Mouse (Mus musculus) limb, embryonic 10.5 days (tissue): ENCODE measurements around the gene Ncoa5. TPM values are rescaled to one million over a fixed set of nuclear protein-coding genes. Genes with fewer than 3 reads are reported as not detected.

ENCODE experiments used
- DNase-seq: peaks from one replicate; pipeline ENCODE4 v3.0.0-alpha.2; 2017; ENCODE audit warnings: low spot score
- H3K27ac ChIP-seq: fragments of 300-500 bp; sonication (generic); 2 replicates; pipeline ENCODE4 v1.5.1; 2016; ENCODE audit warnings: mild to moderate bottlenecking
- H3K27me3 ChIP-seq: fragments of 300-500 bp; sonication (generic); 2 replicates; pipeline ENCODE4 v1.6.1; 2016; ENCODE audit warnings: low read depth, mild to moderate bottlenecking; ENCODE audit not compliant: poor library complexity, severe bottlenecking
- H3K36me3 ChIP-seq: fragments of 300-500 bp; sonication (generic); 2 replicates; pipeline ENCODE4 v1.6.1; 2016; ENCODE audit warnings: mild to moderate bottlenecking, moderate library complexity
- H3K4me1 ChIP-seq: fragments of 300-500 bp; sonication (generic); 2 replicates; pipeline ENCODE4 v1.6.1; 2016
- H3K4me3 ChIP-seq: fragments of 300-500 bp; sonication (generic); 2 replicates; pipeline ENCODE4 v1.5.1; 2016; ENCODE audit warnings: mild to moderate bottlenecking, moderate library complexity
- H3K9me3 ChIP-seq: fragments of 300-500 bp; sonication (generic); replicated peaks from 2 replicates; pipeline ENCODE4 v1.6.1; 2016; ENCODE audit warnings: mild to moderate bottlenecking
- WGBS: fragments of 180-500 bp; shearing (Covaris S2); methylation state at CpG from one replicate; pipeline ENCODE4 v1.1.7; 2016; 5-methylcytosine and 5-hydroxymethylcytosine counted together
- polyA plus RNA-seq: library from polyadenylated mRNA; unstranded; fragments of >200 nt; fragmentation: Nextera tagmentation; extraction: Ambion mirVana; gene quantifications from 2 replicates; pipeline ENCODE4 v1.2.1, GENCODE M21; 2016

Ncoa5 gene
- polyA plus RNA-seq, 1 experiment from 2014 or later = 105 TPM

- Histone ChIP-seq H3K27ac (no peak overlapping the region), H3K36me3 (no peaks in the 10 kb centered on the region), H3K27me3 (peaks cover 11% of the 10 kb centered on the region; the same call in 1 of the 2 replicates), H3K4me3 (no peak overlapping the region), H3K4me1 (peaks cover 8% of the 10 kb centered on the region), H3K9me3 (no peaks in the 10 kb centered on the region)
- WGBS = 82% methylated on average over 16 of the region's 16 CpGs
- no peak for DNase-seq
These were observed 27.2 kb upstream of the Ncoa5 start for GRCm38 (mm10) chr2:165061638-165062433.

GRCm38 (mm10) chr2:165059961-165060360, 25.3 kb upstream of the Ncoa5 start:
- H3K4me1 ChIP-seq = peaks cover 27% of the 10 kb centered on the region
- peaks cover 11% of the 10 kb centered on the region for H3K27me3 ChIP-seq
- 93% methylated on average over 4 of the region's 4 CpGs for WGBS
- no peaks in the 10 kb centered on the region for H3K36me3 ChIP-seq
- H3K27ac ChIP-seq = no peak overlapping the region
- no peak for DNase-seq
- no peak overlapping the region for H3K4me3 ChIP-seq
- H3K9me3 ChIP-seq = 0 out of 2 replicates have a peak, but pooled peaks cover 2% of the 10 kb centered on the region

GRCm38 (mm10) chr2:165056377-165057085, 21.9 kb upstream of the Ncoa5 start:
- WGBS = 79% methylated on average over 14 of the region's 14 CpGs
- Histone ChIP-seq H3K27me3 (peaks cover 11% of the 10 kb centered on the region), H3K4me1 (peaks cover 30% of the 10 kb centered on the region), H3K27ac (peak overlapping the region; percentile 76), H3K9me3 (0 out of 2 replicates have a peak, but pooled peaks cover 2% of the 10 kb centered on the region), H3K36me3 (no peaks in the 10 kb centered on the region), H3K4me3 (peak overlapping the region; percentile 53)
- DNase-seq = no peak

- peak overlapping the region; percentile 53 for H3K4me3 ChIP-seq
- peak; percentile 63 for DNase-seq
- WGBS = 7% methylated on average over 7 of the region's 7 CpGs
- H3K27ac ChIP-seq = peak overlapping the region; percentile 76
- H3K27me3 ChIP-seq = peaks cover 11% of the 10 kb centered on the region
- H3K4me1 ChIP-seq = peaks cover 30% of the 10 kb centered on the region
- no peaks in the 10 kb centered on the region for H3K36me3 ChIP-seq
- H3K9me3 ChIP-seq = 0 out of 2 replicates have a peak, but pooled peaks cover 2% of the 10 kb centered on the region
These were observed 21.2 kb upstream of the Ncoa5 start for GRCm38 (mm10) chr2:165055905-165056304.

DNA sequence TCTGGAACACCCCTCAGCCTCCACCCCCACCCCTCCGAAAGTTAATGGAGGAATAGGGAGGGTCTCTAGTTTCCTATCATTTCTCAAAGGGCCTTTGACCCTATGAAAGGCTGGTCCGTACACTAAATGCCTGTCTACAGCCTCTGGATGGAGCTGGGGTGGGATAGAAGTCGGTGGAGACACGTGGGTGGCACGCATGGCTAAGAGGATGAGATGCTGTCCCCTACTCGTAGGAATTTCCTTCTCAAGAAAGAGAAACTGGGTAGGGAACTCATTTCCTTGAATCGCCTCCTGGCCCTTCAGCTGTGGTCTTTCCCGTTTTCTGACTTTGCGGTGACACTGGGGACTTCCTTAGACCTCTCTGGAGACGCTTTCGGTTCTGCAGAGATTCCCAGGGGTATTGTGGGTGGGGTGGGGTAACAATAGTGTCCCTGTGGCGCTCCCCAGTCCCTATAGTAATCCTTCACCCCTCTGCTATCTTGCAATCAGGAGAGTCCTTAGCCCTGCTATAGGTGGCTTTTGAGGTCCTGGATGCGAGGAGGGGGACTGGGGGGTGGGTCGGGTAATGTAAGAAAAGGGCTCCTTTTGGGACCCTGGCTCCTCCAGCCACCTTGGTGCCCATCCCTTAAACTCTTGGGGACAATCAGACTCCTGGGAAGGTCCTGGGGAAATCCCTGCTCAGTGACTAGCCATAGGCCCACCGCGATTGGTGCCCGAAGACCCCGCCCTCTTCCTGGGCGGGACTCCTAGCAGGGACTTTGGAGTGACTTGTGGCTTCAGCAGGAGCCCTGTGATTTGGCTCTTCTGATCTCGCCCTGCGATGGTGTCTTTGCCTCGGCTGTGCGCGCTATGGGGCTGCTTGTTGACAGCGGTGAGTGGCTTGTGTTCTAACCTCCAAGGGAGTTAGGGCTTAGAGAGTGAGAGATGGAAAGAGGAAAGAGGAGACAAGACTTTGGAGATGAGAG, 20.5 kb upstream of the Ncoa5 start, which contains the start of gene Cd40:
TSS of gene Cd40 (plus strand) at position 740 of the 965 bp plus-strand sequence.
- Histone ChIP-seq H3K27me3 (peaks cover 11% of the 10 kb centered on the region), H3K27ac (peak within 1 kb of the TSS; percentile 76), H3K9me3 (0 out of 2 replicates have a peak, but pooled peaks cover 2% of the 10 kb centered on the region), H3K36me3 (no peaks in the 10 kb centered on the region), H3K4me3 (peak within 1 kb of the TSS; percentile 53), H3K4me1 (peaks cover 30% of the 10 kb centered on the region)
- WGBS = 15% methylated on average over 25 of the region's 25 CpGs
- peak; percentile 79 for DNase-seq

DNA sequence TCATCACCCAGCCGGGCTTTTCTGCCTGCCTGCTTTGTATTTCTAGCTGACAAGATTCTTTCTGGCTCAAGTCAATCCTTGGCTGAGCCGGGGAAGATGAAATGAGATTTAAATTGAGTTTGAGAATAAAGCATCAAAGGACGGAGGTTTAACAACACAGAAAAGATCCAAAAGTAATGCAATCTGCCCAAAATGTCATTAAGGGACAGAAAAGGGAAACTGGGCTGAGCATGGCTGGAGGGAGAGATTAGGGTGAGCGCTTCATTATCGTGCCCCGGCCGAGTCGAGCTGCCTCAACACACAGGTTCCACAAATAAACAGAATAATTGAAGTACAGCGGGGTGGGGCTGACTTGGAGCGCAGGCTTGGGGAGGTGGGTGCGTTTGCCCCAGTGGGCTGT, 16.9 kb upstream of the Ncoa5 start:
- no peak overlapping the region for H3K4me3 ChIP-seq
- H3K4me1 ChIP-seq = peaks cover 20% of the 10 kb centered on the region
- no peak overlapping the region for H3K27ac ChIP-seq
- DNase-seq = no peak
- WGBS = 61% methylated on average over 11 of the region's 11 CpGs
- peaks cover 2% of the 10 kb centered on the region for H3K27me3 ChIP-seq
- H3K36me3 ChIP-seq = no peaks in the 10 kb centered on the region
- 0 out of 2 replicates have a peak, but pooled peaks cover 2% of the 10 kb centered on the region for H3K9me3 ChIP-seq

- 81% methylated on average over 18 of the region's 18 CpGs for WGBS
- Histone ChIP-seq H3K27me3 (no peaks in the 10 kb centered on the region; the same call in 1 of the 2 replicates), H3K4me1 (peaks cover 14% of the 10 kb centered on the region), H3K36me3 (no peaks in the 10 kb centered on the region), H3K9me3 (0 out of 2 replicates have a peak, but pooled peaks cover 2% of the 10 kb centered on the region), H3K27ac (no peak overlapping the region), H3K4me3 (no peak overlapping the region)
- DNase-seq = no peak
These were observed 16.3 kb upstream of the Ncoa5 start for GRCm38 (mm10) chr2:165050826-165051548.

DNA sequence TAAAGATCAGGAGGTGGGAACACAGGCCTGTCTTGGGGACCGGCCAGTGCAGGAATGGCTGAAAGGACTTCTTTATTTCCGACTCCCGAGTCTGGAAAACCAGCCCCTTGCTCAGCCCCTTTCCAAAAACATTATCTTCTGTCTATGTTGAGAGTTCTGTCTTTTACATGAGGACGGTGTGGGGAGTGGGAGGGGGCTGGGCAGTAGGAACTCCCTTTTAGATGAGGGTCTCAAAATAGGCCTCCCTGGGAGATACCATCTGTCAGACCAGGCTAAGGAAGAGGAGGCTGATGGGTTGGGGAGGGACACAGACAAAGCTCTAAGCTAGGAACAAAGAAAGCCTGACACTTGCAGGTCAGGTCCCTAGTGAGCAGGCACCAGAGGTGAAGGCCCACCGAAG, 14.4 kb upstream of the Ncoa5 start:
- H3K27me3 ChIP-seq = no peaks in the 10 kb centered on the region
- H3K36me3 ChIP-seq = no peaks in the 10 kb centered on the region
- no peaks in the 10 kb centered on the region for H3K9me3 ChIP-seq
- no peak overlapping the region for H3K4me3 ChIP-seq
- H3K27ac ChIP-seq = no peak overlapping the region
- WGBS = 67% methylated on average over 5 of the region's 5 CpGs
- no peaks in the 10 kb centered on the region for H3K4me1 ChIP-seq
- DNase-seq = no peak

DNA sequence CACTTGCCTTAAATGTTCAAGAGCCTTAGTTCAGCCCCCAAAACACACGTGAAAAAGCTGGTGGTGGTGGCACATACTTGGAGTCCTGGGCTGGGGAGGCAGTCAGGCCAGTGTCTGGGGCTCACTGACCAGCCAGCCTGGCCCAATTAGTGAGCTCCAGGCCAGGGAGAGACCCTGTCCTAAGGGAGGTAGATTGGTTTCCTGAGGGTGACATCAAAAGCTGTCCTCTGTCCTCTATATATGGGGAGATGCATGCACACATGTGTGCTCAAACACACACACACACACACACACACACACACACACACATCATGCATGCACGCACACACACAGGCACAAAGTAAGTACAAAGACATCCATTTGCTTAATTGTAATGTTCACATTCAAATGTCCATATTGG, 9.1 kb upstream of the Ncoa5 start:
- no peak for DNase-seq
- WGBS = 67% methylated on average over 2 of the region's 2 CpGs
- H3K27ac ChIP-seq = peak overlapping the region; percentile 9; the same call in 1 of the 2 replicates

DNA sequence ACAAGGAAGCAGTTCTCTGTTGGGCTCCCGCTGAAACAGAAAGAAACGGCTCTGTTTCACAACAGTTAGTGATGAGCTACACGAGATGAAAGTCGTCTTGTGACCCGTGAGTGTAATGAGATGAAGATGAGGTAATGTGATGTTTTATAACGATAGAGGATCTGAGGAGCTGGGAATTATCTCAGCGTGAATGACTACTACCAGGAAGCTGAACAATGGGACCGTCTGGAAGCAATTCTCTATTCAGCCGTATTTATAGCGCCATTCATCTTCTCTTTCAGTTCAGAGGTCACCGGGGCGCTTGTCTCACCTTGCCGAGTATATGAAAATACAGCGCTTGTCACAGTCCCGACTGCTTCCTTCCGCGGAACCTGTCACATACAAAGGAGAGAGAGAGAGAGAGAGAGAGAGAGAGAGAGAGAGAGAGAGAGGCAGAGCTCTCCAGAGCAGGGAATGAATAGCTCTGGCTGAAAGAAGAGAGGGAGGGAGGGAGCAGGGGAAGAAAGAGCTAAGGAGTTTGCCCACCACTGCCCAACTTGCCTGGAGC, 8.5 kb upstream of the Ncoa5 start:
- WGBS = 7% methylated on average over 17 of the region's 17 CpGs
- peak overlapping the region; percentile 13; the same call in 1 of the 2 replicates for H3K4me3 ChIP-seq
- no peaks in the 10 kb centered on the region for H3K9me3 ChIP-seq
- no peak for DNase-seq
- H3K27ac ChIP-seq = peak overlapping the region; percentile 9; the same call in 1 of the 2 replicates
- no peaks in the 10 kb centered on the region for H3K36me3 ChIP-seq
- no peaks in the 10 kb centered on the region for H3K27me3 ChIP-seq
- H3K4me1 ChIP-seq = peaks cover 11% of the 10 kb centered on the region

More for the DNA sequence above, 9.1 kb upstream of the Ncoa5 start:
- Histone ChIP-seq H3K4me3 (no peak overlapping the region), H3K36me3 (no peaks in the 10 kb centered on the region), H3K4me1 (peaks cover 11% of the 10 kb centered on the region), H3K9me3 (no peaks in the 10 kb centered on the region), H3K27me3 (no peaks in the 10 kb centered on the region)

GRCm38 (mm10) chr2:165042126-165042525, 7.5 kb upstream of the Ncoa5 start:
- Histone ChIP-seq H3K27me3 (no peaks in the 10 kb centered on the region), H3K4me3 (no peak overlapping the region), H3K36me3 (no peaks in the 10 kb centered on the region), H3K9me3 (no peaks in the 10 kb centered on the region), H3K27ac (no peak overlapping the region), H3K4me1 (peaks cover 11% of the 10 kb centered on the region)
- 74% methylated on average over 5 of the region's 5 CpGs for WGBS
- DNase-seq = no peak
